8 mouse cellular contexts compared by ENCODE assay signal in the genomic region with DNA sequence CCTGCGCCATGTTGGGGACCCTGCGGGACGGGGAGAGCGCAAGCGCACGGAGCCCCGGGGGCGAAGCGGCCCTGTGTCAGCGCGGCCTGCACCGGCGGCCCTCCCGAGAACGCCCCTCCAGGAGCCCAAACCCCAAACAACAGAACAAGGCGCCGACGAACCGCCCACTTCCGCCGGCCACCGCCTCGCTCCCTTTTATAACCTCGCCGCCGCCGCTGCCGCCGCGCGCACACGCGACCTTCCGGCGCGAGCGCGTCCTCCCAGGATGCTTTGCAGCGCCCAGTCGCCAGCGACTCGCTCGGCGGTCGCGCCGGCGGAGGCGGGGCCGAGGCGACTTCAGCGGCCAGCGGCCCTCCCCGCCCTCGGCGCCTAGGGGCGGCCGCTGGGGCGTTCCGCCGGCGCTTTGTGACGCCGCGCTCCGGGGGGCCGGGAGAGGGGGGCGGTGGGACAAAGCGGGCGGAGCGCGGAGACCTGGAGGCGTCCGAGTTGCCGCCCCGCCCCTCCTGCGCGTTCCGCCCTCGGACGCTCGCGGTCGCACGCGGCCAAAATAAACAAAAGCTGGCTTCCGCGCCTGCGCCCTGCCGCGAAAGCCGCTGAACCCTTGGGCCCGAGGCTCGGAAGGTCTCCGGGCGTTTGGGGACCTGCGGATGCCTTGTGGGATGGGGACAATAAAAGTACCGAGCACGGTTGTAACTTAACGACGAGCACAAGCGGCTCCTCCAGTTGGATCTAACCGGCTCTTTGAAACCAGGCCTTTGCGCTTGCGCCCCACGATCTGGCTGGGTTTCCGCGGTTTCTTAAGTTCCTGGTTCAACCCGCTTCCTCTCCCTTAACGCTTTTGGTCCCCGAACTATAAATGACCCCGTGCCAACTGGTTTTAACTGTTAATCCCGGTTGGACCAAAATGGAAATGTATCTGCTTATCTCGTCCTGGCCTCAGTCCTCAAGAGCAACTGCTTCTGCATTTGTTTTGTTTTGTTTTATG. TPM values are rescaled to one million over a fixed set of nuclear protein-coding genes. Genes with fewer than 3 reads are reported as not detected.
DNase-seq lines count a peak whose midpoint lies in the region; ATAC-seq and TF ChIP-seq lines count a peak whose summit lies in the region.

A gene (minus strand): TSS at position 172 of the 985 bp plus-strand sequence.

- H3K36me3 ChIP-seq in megakaryocyte, embryonic 14.5 days (replicated peaks; ENCODE audit: low read length), result peaks cover 29% of the 10 kb centered on the region

- peak within 1 kb of the TSS; percentile 92 for H3K27ac ChIP-seq in cortical plate, adult 2 months (ENCODE audit: insufficient read depth, low read length)

- peak; percentile 72 for ATAC-seq in activated CD4-positive, CD25-positive, alpha-beta regulatory T cell, adult 4 months

- no peak for TF ChIP-seq CTCF in cortical plate, adult 2 months (IDR thresholded peaks at IDR 0.05; ENCODE audit: extremely low read depth, insufficient read depth, low read length)

- peak; percentile 77 for TF ChIP-seq POLR2A in cortical plate, adult 2 months (IDR thresholded peaks at IDR 0.05; ENCODE audit: extremely low read depth, insufficient read depth, low read length)

- peaks cover 3% of the 10 kb centered on the region; the same call in 1 of the 2 replicates for H3K4me1 ChIP-seq in cortical plate, adult 2 months (ENCODE audit: control insufficient read depth, insufficient read depth, low read length)
- H3K4me1 ChIP-seq in megakaryocyte, embryonic 14.5 days, result peaks cover 52% of the 10 kb centered on the region

- no peaks in the 10 kb centered on the region for H3K9me3 ChIP-seq in megakaryocyte, embryonic 14.5 days

- peak within 1 kb of the TSS; percentile 89 for H3K4me3 ChIP-seq in cortical plate, adult 2 months (ENCODE audit: insufficient read depth, low read length)
- H3K4me3 ChIP-seq in megakaryocyte, embryonic 14.5 days (replicated peaks), result peak within 1 kb of the TSS; percentile 99

- peak; percentile 88 to 94 for DNase-seq in gastrocnemius, adult 8-10 months (ENCODE audit: low spot score in 2 of 2)
- peak; percentile 56 for DNase-seq in hindlimb bud, embryonic 11.5 days (ENCODE audit: extremely low spot score, low read depth, low spot score)
- peak; percentile 84 to 91 for DNase-seq in left cerebral cortex, adult 8-10 months (ENCODE audit: low spot score in 2 of 2)
- DNase-seq in right cerebral cortex, postnatal 10 days (ENCODE audit: low spot score in 2 of 2), result peak; percentile 95
- peak; percentile 91 for DNase-seq in urinary bladder, postnatal 25 days (ENCODE audit: low spot score)

- H3K27me3 ChIP-seq in megakaryocyte, embryonic 14.5 days (replicated peaks), result no peaks in the 10 kb centered on the region

RNA-seq across cellular contexts. Expression of the gene that starts here (rescaled TPM):
- 10 to 100 TPM; 12.3 to 13.8 TPM for polyA plus RNA-seq in activated CD4-positive, CD25-positive, alpha-beta regulatory T cell, adult 4 months (2017; shearing (Covaris generic))
- polyA plus RNA-seq in cortical plate, adult 2 months (2012; rRNA removed), result 11.4 and 12.4 TPM in 2 replicates
- 1 to 10 TPM; 5.0 to 5.9 (median 5.1) TPM for total RNA-seq in gastrocnemius, adult 8-10 months (2022)
- total RNA-seq in left cerebral cortex, adult 8-10 months (2022), result 10 to 100 TPM; 14.2 to 18.9 (median 17.7) TPM
- 4.5 and 5.9 TPM in 2 replicates for polyA plus RNA-seq in megakaryocyte, embryonic 14.5 days (2012; ENCODE audit: insufficient read depth, low replicate concordance)

Comparison
In these comparisons a context has a peak if more than half of its experiments do, and no peak if none do; other contexts are left out.
1. Peak in every context shown above with its lines: DNase-seq, ATAC-seq, H3K4me3 ChIP-seq and H3K27ac ChIP-seq.